Mouse (Mus musculus) ES-Bruce4 (cell line): Measurements from ENCODE around the gene Deup1. TPM values are rescaled to one million over a fixed set of nuclear protein-coding genes. Genes with fewer than 3 reads are reported as not detected.

Experiments used
- H3K27ac ChIP-seq: 2 replicates; pipeline ENCODE4 v1.5.1; 2012; ENCODE audit warnings: low read length, inconsistent platforms; ENCODE audit not compliant: insufficient read depth
- H3K27me3 ChIP-seq: 2 replicates; pipeline ENCODE4 v1.6.1; 2012; ENCODE audit warnings: mild to moderate bottlenecking, low read length, inconsistent platforms; ENCODE audit not compliant: control insufficient read depth, poor library complexity, insufficient read depth, severe bottlenecking
- H3K36me3 ChIP-seq: 2 replicates; pipeline ENCODE4 v1.6.1; 2012; ENCODE audit warnings: inconsistent platforms, mild to moderate bottlenecking, low read length, moderate library complexity; ENCODE audit not compliant: control insufficient read depth, poor library complexity, insufficient read depth, severe bottlenecking
- H3K4me1 ChIP-seq: one replicate; pipeline ENCODE4 v1.8.1; 2011; ENCODE audit warnings: low read length; ENCODE audit not compliant: control insufficient read depth, insufficient read depth
- H3K4me3 ChIP-seq: 2 replicates; pipeline ENCODE4 v1.5.1; 2011; ENCODE audit warnings: low read depth, mild to moderate bottlenecking, low read length
- H3K9ac ChIP-seq: 2 replicates; pipeline ENCODE4 v1.6.1; 2012; ENCODE audit warnings: low read depth, mild to moderate bottlenecking, inconsistent platforms; ENCODE audit not compliant: poor library complexity, severe bottlenecking
- H3K9me3 ChIP-seq: replicated peaks from 2 replicates; pipeline ENCODE4 v1.6.1; 2012; ENCODE audit warnings: mild to moderate bottlenecking, low read length, inconsistent platforms; ENCODE audit not compliant: control insufficient read depth, poor library complexity, insufficient read depth, severe bottlenecking
- CTCF ChIP-seq: IDR thresholded peaks from one replicate; pipeline ENCODE4 v1.8.1; 2011; ENCODE audit warnings: low read depth, low read length
- EP300 ChIP-seq: IDR thresholded peaks from 2 replicates; pipeline ENCODE4 v1.6.1; 2011; ENCODE audit warnings: low read depth, low read length; ENCODE audit not compliant: insufficient read depth
- POLR2A ChIP-seq: IDR thresholded peaks from one replicate; pipeline ENCODE4 v1.8.1; 2011; ENCODE audit warnings: low read length; ENCODE audit not compliant: insufficient read depth
- polyA plus RNA-seq: library from polyadenylated mRNA; stranded (reverse); fragments of >200 nt; gene quantifications from 2 replicates; pipeline ENCODE4 v1.2.4, GENCODE M21; 2011; ENCODE audit warnings: low read depth; ENCODE audit not compliant: missing spikeins, insufficient read depth, insufficient read length

Deup1 gene
- polyA plus RNA-seq, 1 experiment, result not detected

- no peak overlapping the region for H3K4me3 ChIP-seq
- H3K4me1 ChIP-seq, result no peaks in the 10 kb centered on the region
- no peaks in the 10 kb centered on the region for H3K27me3 ChIP-seq
- TF ChIP-seq POLR2A (no peak), CTCF (no peak), EP300 (no peak)
- no peaks in the 10 kb centered on the region for H3K36me3 ChIP-seq
- no peaks in the 10 kb centered on the region for H3K9me3 ChIP-seq
- H3K9ac ChIP-seq, result no peak overlapping the region
- no peak overlapping the region for H3K27ac ChIP-seq
Observed at GRCm38 (mm10) chr9:15526539-15526938, 101.2 kb downstream of the Deup1 start.

- Histone ChIP-seq H3K27ac (no peak overlapping the region), H3K36me3 (no peaks in the 10 kb centered on the region), H3K9ac (no peak overlapping the region), H3K4me1 (no peaks in the 10 kb centered on the region), H3K9me3 (no peaks in the 10 kb centered on the region), H3K4me3 (no peak overlapping the region), H3K27me3 (no peaks in the 10 kb centered on the region)
- TF ChIP-seq EP300 (no peak), CTCF (no peak), POLR2A (no peak)
Observed at GRCm38 (mm10) chr9:15525246-15525645, 102.5 kb downstream of the Deup1 start.

- H3K4me3 ChIP-seq, result no peak overlapping the region
- H3K4me1 ChIP-seq, result no peaks in the 10 kb centered on the region
- H3K27ac ChIP-seq, result no peak overlapping the region
- H3K27me3 ChIP-seq, result no peaks in the 10 kb centered on the region
- H3K36me3 ChIP-seq, result no peaks in the 10 kb centered on the region
- no peaks in the 10 kb centered on the region for H3K9me3 ChIP-seq
- TF ChIP-seq CTCF (no peak), POLR2A (no peak), EP300 (no peak)
- H3K9ac ChIP-seq, result no peak overlapping the region
Observed at GRCm38 (mm10) chr9:15523646-15524045, 104.1 kb downstream of the Deup1 start.

GRCm38 (mm10) chr9:15522887-15523286 is 104.8 kb downstream of the Deup1 start:
- no peaks in the 10 kb centered on the region for H3K4me1 ChIP-seq
- no peaks in the 10 kb centered on the region for H3K36me3 ChIP-seq
- H3K27me3 ChIP-seq, result no peaks in the 10 kb centered on the region
- TF ChIP-seq CTCF, result no peak
- no peak for TF ChIP-seq EP300
- TF ChIP-seq POLR2A, result no peak
- H3K4me3 ChIP-seq, result no peak overlapping the region
- H3K27ac ChIP-seq, result no peak overlapping the region
- H3K9me3 ChIP-seq, result no peaks in the 10 kb centered on the region
- no peak overlapping the region for H3K9ac ChIP-seq

- Histone ChIP-seq H3K27me3 (no peaks in the 10 kb centered on the region), H3K4me1 (no peaks in the 10 kb centered on the region), H3K27ac (no peak overlapping the region), H3K36me3 (no peaks in the 10 kb centered on the region), H3K9me3 (no peaks in the 10 kb centered on the region), H3K9ac (no peak overlapping the region), H3K4me3 (no peak overlapping the region)
- no peak for TF ChIP-seq POLR2A
- TF ChIP-seq EP300, result no peak
- no peak for TF ChIP-seq CTCF
Observed at GRCm38 (mm10) chr9:15522348-15522747, 105.4 kb downstream of the Deup1 start.

- H3K27ac ChIP-seq, result no peak overlapping the region
- H3K36me3 ChIP-seq, result no peaks in the 10 kb centered on the region
- no peaks in the 10 kb centered on the region for H3K4me1 ChIP-seq
- H3K9me3 ChIP-seq, result no peaks in the 10 kb centered on the region
- H3K9ac ChIP-seq, result no peak overlapping the region
- no peak for TF ChIP-seq EP300
- no peak for TF ChIP-seq CTCF
- no peak for TF ChIP-seq POLR2A
- H3K4me3 ChIP-seq, result no peak overlapping the region
- H3K27me3 ChIP-seq, result no peaks in the 10 kb centered on the region
Observed at GRCm38 (mm10) chr9:15517979-15518378, 109.8 kb downstream of the Deup1 start.
